Mouse (Mus musculus): ENCODE measurements around the gene Kcnab1. TPM values are rescaled to one million over a fixed set of nuclear protein-coding genes. Genes with fewer than 3 reads are reported as not detected.

Gene Kcnab1
- polyA plus RNA-seq, 1 experiment from 2014 or later, result 1.6 TPM

GRCm38 (mm10) chr3:65319248-65320008 lies 210.2 kb downstream of the Kcnab1 start:
- H3K27ac ChIP-seq (ENCODE audit: low read length), result no peak overlapping the region
- no peak overlapping the region for H3K4me3 ChIP-seq (ENCODE audit: low read length)
- no peaks in the 10 kb centered on the region for H3K9me3 ChIP-seq (replicated peaks; ENCODE audit: control insufficient read depth, low read length)
- no peak overlapping the region for H3K9ac ChIP-seq (ENCODE audit: low read length)
- no peaks in the 10 kb centered on the region for H3K4me1 ChIP-seq (ENCODE audit: control insufficient read depth, insufficient read depth, low read length)
- ATAC-seq (replicated peaks; ENCODE audit: extremely low read depth, insufficient read depth, low FRiP score), result no peak
- 68% methylated on average over 7 of the region's 7 CpGs for WGBS
- no peaks in the 10 kb centered on the region for H3K36me3 ChIP-seq (ENCODE audit: control insufficient read depth, insufficient read depth)
- H3K4me2 ChIP-seq (ENCODE audit: low read depth, low read length), result no peak overlapping the region
- H3K27me3 ChIP-seq (ENCODE audit: control insufficient read depth, insufficient read depth, low read length), result no peaks in the 10 kb centered on the region

- H3K9me3 ChIP-seq (replicated peaks; ENCODE audit: control insufficient read depth, low read length), result no peaks in the 10 kb centered on the region
- no peaks in the 10 kb centered on the region for H3K27me3 ChIP-seq (ENCODE audit: control insufficient read depth, insufficient read depth, low read length)
- no peak overlapping the region for H3K9ac ChIP-seq (ENCODE audit: low read length)
- WGBS, result 76% methylated on average over 4 of the region's 4 CpGs
- H3K27ac ChIP-seq (ENCODE audit: low read length), result no peak overlapping the region
- no peaks in the 10 kb centered on the region for H3K4me1 ChIP-seq (ENCODE audit: control insufficient read depth, insufficient read depth, low read length)
- no peak overlapping the region for H3K4me2 ChIP-seq (ENCODE audit: low read depth, low read length)
- ATAC-seq (replicated peaks; ENCODE audit: extremely low read depth, insufficient read depth, low FRiP score), result no peak
- no peak overlapping the region for H3K4me3 ChIP-seq (ENCODE audit: low read length)
- H3K36me3 ChIP-seq (ENCODE audit: control insufficient read depth, insufficient read depth), result no peaks in the 10 kb centered on the region
Observed at GRCm38 (mm10) chr3:65320990-65321389, 211.8 kb downstream of the Kcnab1 start.

- no peaks in the 10 kb centered on the region for H3K4me1 ChIP-seq (ENCODE audit: control insufficient read depth, insufficient read depth, low read length)
Observed at GRCm38 (mm10) chr3:65321981-65322779, 213.0 kb downstream of the Kcnab1 start.

GRCm38 (mm10) chr3:65325254-65325653 lies 216.1 kb downstream of the Kcnab1 start:
- Histone ChIP-seq H3K9ac (ENCODE audit: low read length) (no peak overlapping the region), H3K4me2 (ENCODE audit: low read depth, low read length) (no peak overlapping the region), H3K9me3 (replicated peaks; ENCODE audit: control insufficient read depth, low read length) (no peaks in the 10 kb centered on the region), H3K36me3 (ENCODE audit: control insufficient read depth, insufficient read depth) (no peaks in the 10 kb centered on the region), H3K4me1 (ENCODE audit: control insufficient read depth, insufficient read depth, low read length) (no peaks in the 10 kb centered on the region), H3K27ac (ENCODE audit: low read length) (no peak overlapping the region), H3K4me3 (ENCODE audit: low read length) (no peak overlapping the region), H3K27me3 (ENCODE audit: control insufficient read depth, insufficient read depth, low read length) (no peaks in the 10 kb centered on the region)
- ATAC-seq (replicated peaks; ENCODE audit: extremely low read depth, insufficient read depth, low FRiP score), result no peak
- 46% methylated on average over 3 of the region's 3 CpGs for WGBS

More at GRCm38 (mm10) chr3:65321981-65322779, 213.0 kb downstream of the Kcnab1 start:
- ATAC-seq (replicated peaks; ENCODE audit: extremely low read depth, insufficient read depth, low FRiP score), result no peak
- no peak overlapping the region for H3K27ac ChIP-seq (ENCODE audit: low read length)
- H3K27me3 ChIP-seq (ENCODE audit: control insufficient read depth, insufficient read depth, low read length), result no peaks in the 10 kb centered on the region
- H3K36me3 ChIP-seq (ENCODE audit: control insufficient read depth, insufficient read depth), result no peaks in the 10 kb centered on the region
- H3K4me2 ChIP-seq (ENCODE audit: low read depth, low read length), result no peak overlapping the region
- 85% methylated on average over 14 of the region's 14 CpGs for WGBS
- no peak overlapping the region for H3K4me3 ChIP-seq (ENCODE audit: low read length)
- H3K9me3 ChIP-seq (replicated peaks; ENCODE audit: control insufficient read depth, low read length), result no peaks in the 10 kb centered on the region
- H3K9ac ChIP-seq (ENCODE audit: low read length), result no peak overlapping the region

GRCm38 (mm10) chr3:65328814-65329213 lies 219.6 kb downstream of the Kcnab1 start:
- WGBS, result 49% methylated on average over 4 of the region's 4 CpGs
- no peak for ATAC-seq (replicated peaks; ENCODE audit: extremely low read depth, insufficient read depth, low FRiP score)
- H3K4me2 ChIP-seq (ENCODE audit: low read depth, low read length), result no peak overlapping the region
- H3K36me3 ChIP-seq (ENCODE audit: control insufficient read depth, insufficient read depth), result no peaks in the 10 kb centered on the region
- H3K4me1 ChIP-seq (ENCODE audit: control insufficient read depth, insufficient read depth, low read length), result no peaks in the 10 kb centered on the region
- H3K4me3 ChIP-seq (ENCODE audit: low read length), result no peak overlapping the region
- no peaks in the 10 kb centered on the region for H3K9me3 ChIP-seq (replicated peaks; ENCODE audit: control insufficient read depth, low read length)
- H3K27me3 ChIP-seq (ENCODE audit: control insufficient read depth, insufficient read depth, low read length), result no peaks in the 10 kb centered on the region
- H3K27ac ChIP-seq (ENCODE audit: low read length), result no peak overlapping the region
- H3K9ac ChIP-seq (ENCODE audit: low read length), result no peak overlapping the region

- ATAC-seq (replicated peaks; ENCODE audit: extremely low read depth, insufficient read depth, low FRiP score), result no peak
- 73% methylated on average over 10 of the region's 10 CpGs for WGBS
- Histone ChIP-seq H3K27me3 (ENCODE audit: control insufficient read depth, insufficient read depth, low read length) (no peaks in the 10 kb centered on the region), H3K4me1 (ENCODE audit: control insufficient read depth, insufficient read depth, low read length) (no peaks in the 10 kb centered on the region), H3K36me3 (ENCODE audit: control insufficient read depth, insufficient read depth) (no peaks in the 10 kb centered on the region), H3K4me2 (ENCODE audit: low read depth, low read length) (no peak overlapping the region), H3K27ac (ENCODE audit: low read length) (no peak overlapping the region), H3K9me3 (replicated peaks; ENCODE audit: control insufficient read depth, low read length) (no peaks in the 10 kb centered on the region), H3K9ac (ENCODE audit: low read length) (no peak overlapping the region), H3K4me3 (ENCODE audit: low read length) (no peak overlapping the region)
Observed at GRCm38 (mm10) chr3:65337835-65338464, 228.8 kb downstream of the Kcnab1 start.

- no peaks in the 10 kb centered on the region for H3K36me3 ChIP-seq (ENCODE audit: control insufficient read depth, insufficient read depth)
- no peak for ATAC-seq (replicated peaks; ENCODE audit: extremely low read depth, insufficient read depth, low FRiP score)
- H3K27me3 ChIP-seq (ENCODE audit: control insufficient read depth, insufficient read depth, low read length), result no peaks in the 10 kb centered on the region
- no peaks in the 10 kb centered on the region for H3K4me1 ChIP-seq (ENCODE audit: control insufficient read depth, insufficient read depth, low read length)
- WGBS, result 80% methylated on average over 5 of the region's 5 CpGs
- H3K4me3 ChIP-seq (ENCODE audit: low read length), result no peak overlapping the region
- no peak overlapping the region for H3K27ac ChIP-seq (ENCODE audit: low read length)
- H3K4me2 ChIP-seq (ENCODE audit: low read depth, low read length), result no peak overlapping the region
- no peak overlapping the region for H3K9ac ChIP-seq (ENCODE audit: low read length)
- H3K9me3 ChIP-seq (replicated peaks; ENCODE audit: control insufficient read depth, low read length), result no peaks in the 10 kb centered on the region
Observed at GRCm38 (mm10) chr3:65340173-65340951, 231.2 kb downstream of the Kcnab1 start.

GRCm38 (mm10) chr3:65346176-65346575 lies 237.0 kb downstream of the Kcnab1 start:
- H3K27me3 ChIP-seq (ENCODE audit: control insufficient read depth, insufficient read depth, low read length), result no peaks in the 10 kb centered on the region
- H3K36me3 ChIP-seq (ENCODE audit: control insufficient read depth, insufficient read depth), result no peaks in the 10 kb centered on the region
- no peaks in the 10 kb centered on the region for H3K9me3 ChIP-seq (replicated peaks; ENCODE audit: control insufficient read depth, low read length)
- no peak overlapping the region for H3K27ac ChIP-seq (ENCODE audit: low read length)
- no peaks in the 10 kb centered on the region for H3K4me1 ChIP-seq (ENCODE audit: control insufficient read depth, insufficient read depth, low read length)
- 75% methylated on average over 1 of the region's 1 CpGs for WGBS
- H3K9ac ChIP-seq (ENCODE audit: low read length), result no peak overlapping the region
- H3K4me2 ChIP-seq (ENCODE audit: low read depth, low read length), result no peak overlapping the region
- no peak for ATAC-seq (replicated peaks; ENCODE audit: extremely low read depth, insufficient read depth, low FRiP score)
- H3K4me3 ChIP-seq (ENCODE audit: low read length), result no peak overlapping the region
